Comparison of ENCODE assay signal across 9 mouse cellular contexts in genomic region chr16:11455545-11456140, GRCm38 (mm10).
A peak's percentile ranks its signal among the peaks of the same experiment; 100 is the strongest.
DNase-seq lines count a peak whose midpoint lies in the region; ATAC-seq and TF ChIP-seq lines count a peak whose summit lies in the region.
"Had no signal": no experiment of that assay in that cellular context is flagged by ENCODE, and none has a peak within 500 bp of the region (broad histone marks: within the 10 kb centered on the region; RNA-seq: fewer than 3 reads in every experiment).

No protein-coding gene starts in this region.

- H3K4me1 ChIP-seq in spleen, adult 2 months (ENCODE audit: control insufficient read depth, insufficient read depth, insufficient read length), result no peaks in the 10 kb centered on the region
- peaks cover 3% of the 10 kb centered on the region; the same call in 1 of the 2 replicates for H3K4me1 ChIP-seq in heart, postnatal 0 days (ENCODE audit: control insufficient read depth, insufficient read depth)
- H3K4me1 ChIP-seq in stomach, postnatal 0 days (replicated peaks; ENCODE audit: control insufficient read depth, insufficient read depth), result 0 out of 2 replicates have a peak, but pooled peaks cover 2% of the 10 kb centered on the region
- no peaks in the 10 kb centered on the region for H3K4me1 ChIP-seq in neural tube, embryonic 15.5 days
- H3K4me1 ChIP-seq: midbrain, embryonic 12.5 days had no signal

- 62% methylated on average over 5 of the region's 5 CpGs for WGBS in spleen, adult 2 months
- 66% methylated on average over 5 of the region's 5 CpGs for WGBS in heart, postnatal 0 days
- WGBS in stomach, postnatal 0 days, result 61% methylated on average over 5 of the region's 5 CpGs
- 83% methylated on average over 5 of the region's 5 CpGs for WGBS in neural tube, embryonic 15.5 days

- TF ChIP-seq CTCF in gastrocnemius, adult 2 months (IDR thresholded peaks at IDR 0.05), result peak; percentile 47
- TF ChIP-seq CTCF in spleen, adult 2 months (IDR thresholded peaks at IDR 0.05; ENCODE audit: extremely low read depth, insufficient read depth, insufficient read length, insufficient replicate concordance), result no peak
- TF ChIP-seq CTCF in heart, postnatal 0 days (IDR thresholded peaks at IDR 0.05; ENCODE audit: low read depth), result peak; percentile 64
- TF ChIP-seq CTCF in stomach, postnatal 0 days (IDR thresholded peaks at IDR 0.05; ENCODE audit: low read depth), result peak; percentile 65

- H3K27ac ChIP-seq in gastrocnemius, adult 2 months, result peak overlapping the region; percentile 48
- peak overlapping the region; percentile 79 for H3K27ac ChIP-seq in spleen, adult 2 months (ENCODE audit: insufficient read depth, low read length)
- H3K27ac ChIP-seq in heart, postnatal 0 days (ENCODE audit: low read depth), result peak overlapping the region; percentile 22
- H3K27ac ChIP-seq in stomach, postnatal 0 days (replicated peaks), result peak overlapping the region; percentile 81
- no peak overlapping the region for H3K27ac ChIP-seq in neural tube, embryonic 15.5 days (replicated peaks)
- H3K27ac ChIP-seq: midbrain, embryonic 12.5 days had no signal

- no peak for DNase-seq in gastrocnemius, adult 2 months
- no peak for DNase-seq in gastrocnemius, postnatal 25 days
- no peak for DNase-seq in spleen, adult 2 months (ENCODE audit: low read depth in 1 of 2, low spot score in 2 of 2)
- DNase-seq in spleen, adult 18-20 months, result no peak
- DNase-seq in heart, postnatal 0 days (ENCODE audit: low spot score), result peak; percentile 56
- DNase-seq in stomach, postnatal 0 days (ENCODE audit: low spot score), result no peak
- no peak for DNase-seq in cerebellum, adult 11-12 months

- ATAC-seq in heart, postnatal 0 days (ENCODE audit: insufficient read depth, low read depth), result peak; percentile 69
- peak; percentile 41; the same call in 1 of the 2 replicates for ATAC-seq in stomach, postnatal 0 days (ENCODE audit: low FRiP score, low TSS enrichment)
- ATAC-seq in neural tube, embryonic 15.5 days (ENCODE audit: low FRiP score), result no peak

- H3K27me3 ChIP-seq in spleen, adult 2 months (ENCODE audit: control insufficient read depth, insufficient read depth, low read length), result no peaks in the 10 kb centered on the region
- no peaks in the 10 kb centered on the region for H3K27me3 ChIP-seq in heart, postnatal 0 days (ENCODE audit: control insufficient read depth, insufficient read depth, low read length)
- no peaks in the 10 kb centered on the region for H3K27me3 ChIP-seq in stomach, postnatal 0 days (ENCODE audit: control insufficient read depth, insufficient read depth, low read length)
- no peaks in the 10 kb centered on the region for H3K27me3 ChIP-seq in neural tube, embryonic 15.5 days (replicated peaks)
- H3K27me3 ChIP-seq: midbrain, embryonic 12.5 days had no signal

- no peak overlapping the region for H3K4me3 ChIP-seq in gastrocnemius, adult 2 months
- H3K4me3 ChIP-seq in spleen, adult 2 months (ENCODE audit: extremely low read depth, insufficient read depth, insufficient read length), result no peak overlapping the region
- no peak overlapping the region for H3K4me3 ChIP-seq in heart, postnatal 0 days (ENCODE audit: low read depth, low read length)
- H3K4me3 ChIP-seq in stomach, postnatal 0 days (ENCODE audit: low read depth, low read length), result no peak overlapping the region
- H3K4me3 ChIP-seq in neural tube, embryonic 15.5 days (replicated peaks), result no peak overlapping the region
- H3K4me3 ChIP-seq: midbrain, embryonic 12.5 days had no signal

- no peak for TF ChIP-seq EP300 in heart, postnatal 0 days (IDR thresholded peaks at IDR 0.05; ENCODE audit: low read depth)
- no peak for TF ChIP-seq EP300 in stomach, postnatal 0 days (optimal IDR thresholded peaks at IDR 0.05)

- intact Hi-C loops in gastrocnemius, adult 2 months (cut with DNase I), result loop anchor here (10.0 kb wide), 1 partner anchor 449 kb away; the partner anchor contains the start of gene Cpped1

- no peak overlapping the region for H3K4me2 ChIP-seq in heart, postnatal 0 days (ENCODE audit: low read depth, low read length)
- no peak overlapping the region for H3K4me2 ChIP-seq in stomach, postnatal 0 days (replicated peaks; ENCODE audit: low read depth)
- no peak overlapping the region for H3K4me2 ChIP-seq in neural tube, embryonic 15.5 days
- H3K4me2 ChIP-seq: midbrain, embryonic 12.5 days had no signal

- no peak for TF ChIP-seq POLR2A in spleen, adult 2 months (IDR thresholded peaks at IDR 0.05; ENCODE audit: low read depth, low read length)

- no peaks in the 10 kb centered on the region for H3K9me3 ChIP-seq in heart, postnatal 0 days (replicated peaks; ENCODE audit: control insufficient read depth, low read length)
- no peaks in the 10 kb centered on the region for H3K9me3 ChIP-seq in stomach, postnatal 0 days (ENCODE audit: control insufficient read depth, low read length)
- no peaks in the 10 kb centered on the region for H3K9me3 ChIP-seq in neural tube, embryonic 15.5 days (replicated peaks)
- H3K9me3 ChIP-seq: midbrain, embryonic 12.5 days had no signal

- H3K9ac ChIP-seq in heart, postnatal 0 days (replicated peaks; ENCODE audit: low read depth, low read length), result no peak overlapping the region
- H3K9ac ChIP-seq in stomach, postnatal 0 days (ENCODE audit: low read length), result no peak overlapping the region
- H3K9ac ChIP-seq in neural tube, embryonic 15.5 days (replicated peaks), result no peak overlapping the region
- H3K9ac ChIP-seq: midbrain, embryonic 12.5 days had no signal

- peaks cover 30% of the 10 kb centered on the region for H3K36me3 ChIP-seq in spleen, adult 2 months (ENCODE audit: control insufficient read depth, insufficient read depth, low read length)
- H3K36me3 ChIP-seq in heart, postnatal 0 days (replicated peaks; ENCODE audit: control insufficient read depth, insufficient read depth, low read length), result no peaks in the 10 kb centered on the region; the same call in 1 of the 2 replicates
- peaks cover 5% of the 10 kb centered on the region for H3K36me3 ChIP-seq in stomach, postnatal 0 days (ENCODE audit: control insufficient read depth, insufficient read depth, low read length)
- peaks cover 28% of the 10 kb centered on the region for H3K36me3 ChIP-seq in neural tube, embryonic 15.5 days
